Mouse (Mus musculus) T-helper 17 cell (primary cell): Measurements from ENCODE around the gene Gm42906.

Experiments
- in situ Hi-C, 2 experiments: fragments of 300-600 bp; cut with MboI, MseI; formaldehyde crosslinking; loops; 1 replicate in 1 of 2; 2 replicates in 1 of 2; pipeline ENCODE4 v1.15.1; 2025; ENCODE audit warnings: high pct_unique_total_duplicates in 2 of 2

The Gm42906 gene

GRCm38 (mm10) chr5:151300286-151300685, 127.7 kb downstream of the Gm42906 start:
- in situ Hi-C loops, result no loop called here

- in situ Hi-C loops, result no loop called here
Measured at GRCm38 (mm10) chr5:151299576-151299975, 128.4 kb downstream of the Gm42906 start.

- in situ Hi-C loops, result no loop called here
Measured at GRCm38 (mm10) chr5:151298371-151298770, 129.6 kb downstream of the Gm42906 start.

GRCm38 (mm10) chr5:151296244-151296643, 131.7 kb downstream of the Gm42906 start:
- in situ Hi-C loops, result no loop called here

- in situ Hi-C loops, result no loop called here
Measured at GRCm38 (mm10) chr5:151293591-151293990, 134.4 kb downstream of the Gm42906 start.

GRCm38 (mm10) chr5:151292310-151292709, 135.7 kb downstream of the Gm42906 start:
- in situ Hi-C loops, result no loop called here

- in situ Hi-C loops, result no loop called here
Measured at GRCm38 (mm10) chr5:151286331-151286730, 141.6 kb downstream of the Gm42906 start.

- in situ Hi-C loops, result no loop called here
Measured at GRCm38 (mm10) chr5:151279531-151279930, 148.4 kb downstream of the Gm42906 start.

GRCm38 (mm10) chr5:151277927-151278326, 150.0 kb downstream of the Gm42906 start:
- in situ Hi-C loops, result no loop called here

GRCm38 (mm10) chr5:151275986-151276385, 152.0 kb downstream of the Gm42906 start:
- in situ Hi-C loops, result no loop called here

GRCm38 (mm10) chr5:151274265-151274664, 153.7 kb downstream of the Gm42906 start:
- in situ Hi-C loops, result no loop called here

- in situ Hi-C loops, result no loop called here
Measured at GRCm38 (mm10) chr5:151270815-151271214, 157.1 kb downstream of the Gm42906 start.

- in situ Hi-C loops, result no loop called here
Measured at GRCm38 (mm10) chr5:151266896-151267634, 160.9 kb downstream of the Gm42906 start.

- in situ Hi-C loops, result no loop called here
Measured at GRCm38 (mm10) chr5:151261558-151261957, 166.4 kb downstream of the Gm42906 start.

GRCm38 (mm10) chr5:151252213-151252612, 175.8 kb downstream of the Gm42906 start:
- in situ Hi-C loops, result loop anchor here in 1 of 2 experiments (5.0 kb wide), 1 partner anchor 130 kb away; no protein-coding TSS in a partner anchor

- in situ Hi-C loops, result loop anchor here in 1 of 2 experiments (5.0 kb wide), 1 partner anchor 131 kb away; no protein-coding TSS in a partner anchor
Measured at GRCm38 (mm10) chr5:151251656-151252055, 176.3 kb downstream of the Gm42906 start.

GRCm38 (mm10) chr5:151248671-151249620, 179.0 kb downstream of the Gm42906 start:
- in situ Hi-C loops, result no loop called here

GRCm38 (mm10) chr5:151248084-151248483, 179.9 kb downstream of the Gm42906 start:
- in situ Hi-C loops, result no loop called here

GRCm38 (mm10) chr5:151247115-151247875, 180.7 kb downstream of the Gm42906 start:
- in situ Hi-C loops, result no loop called here

- in situ Hi-C loops, result no loop called here
Measured at GRCm38 (mm10) chr5:151246287-151246686, 181.7 kb downstream of the Gm42906 start.

- in situ Hi-C loops, result no loop called here
Measured at GRCm38 (mm10) chr5:151245571-151245970, 182.4 kb downstream of the Gm42906 start.
